In genomic region chr2:128924799-128925198, GRCm38 (mm10) we compare ENCODE assay signal across 17 mouse cellular contexts.
"Had no signal": no experiment of that assay in that cellular context is flagged by ENCODE, and none has a peak within 500 bp of the region (broad histone marks: within the 10 kb centered on the region; RNA-seq: fewer than 3 reads in every experiment).

No protein-coding gene starts in this region.

- H3K4me2 ChIP-seq: lung, embryonic 15.5 days; midbrain, embryonic 11.5 days; midbrain, embryonic 13.5 days; midbrain, embryonic 15.5 days; neural tube, embryonic 12.5 days; stomach, embryonic 15.5 days had no signal

- H3K4me3 ChIP-seq: lung, embryonic 15.5 days; megakaryocyte, embryonic 14.5 days; midbrain, embryonic 13.5 days; midbrain, embryonic 15.5 days; neural tube, embryonic 12.5 days; stomach, embryonic 15.5 days had no signal

- H3K9ac ChIP-seq: lung, embryonic 15.5 days; midbrain, embryonic 13.5 days; midbrain, embryonic 15.5 days; neural tube, embryonic 12.5 days; stomach, embryonic 15.5 days had no signal

- H3K27me3 ChIP-seq: lung, embryonic 15.5 days; midbrain, embryonic 13.5 days; midbrain, embryonic 15.5 days; neural tube, embryonic 12.5 days; stomach, embryonic 15.5 days had no signal

- ATAC-seq: lung, postnatal 0 days; midbrain, embryonic 13.5 days; midbrain, embryonic 15.5 days had no signal

- H3K27ac ChIP-seq: lung, embryonic 15.5 days; macrophage; midbrain, embryonic 13.5 days; midbrain, embryonic 15.5 days; neural tube, embryonic 12.5 days; stomach, embryonic 15.5 days; stomach, postnatal 0 days had no signal

- H3K9me3 ChIP-seq: lung, embryonic 15.5 days; megakaryocyte, embryonic 14.5 days; midbrain, embryonic 13.5 days; midbrain, embryonic 15.5 days; neural tube, embryonic 12.5 days; stomach, embryonic 15.5 days had no signal

- DNase-seq: lung, adult 2 months; lung, postnatal 14 days; lung, postnatal 36 days; right cerebral cortex, postnatal 14 days; thymus, adult 2 months; thymus, postnatal 14 days; thymus, postnatal 36 days had no signal

- H3K4me1 ChIP-seq: lung, embryonic 15.5 days; midbrain, embryonic 13.5 days; midbrain, embryonic 15.5 days; neural tube, embryonic 12.5 days; stomach, embryonic 15.5 days had no signal
